ENCODE assay signal across 15 mouse cellular contexts in genomic region chr8:11479591-11479990, GRCm38 (mm10). TPM values are rescaled to one million over a fixed set of nuclear protein-coding genes. Genes with fewer than 3 reads are reported as not detected.
A peak's percentile ranks its signal among the peaks of the same experiment; 100 is the strongest.
DNase-seq lines count a peak whose midpoint lies in the region; ATAC-seq and TF ChIP-seq lines count a peak whose summit lies in the region.
"Had no signal": no experiment of that assay in that cellular context is flagged by ENCODE, and none has a peak within 500 bp of the region (broad histone marks: within the 10 kb centered on the region; RNA-seq: fewer than 3 reads in every experiment).

No protein-coding gene starts in this region.

- H3K27ac ChIP-seq in heart, postnatal 0 days (ENCODE audit: low read depth): peak overlapping the region; percentile 97
- no peak overlapping the region for H3K27ac ChIP-seq in intestine, embryonic 16.5 days (ENCODE audit: low read length)
- H3K27ac ChIP-seq in limb, embryonic 12.5 days: no peak overlapping the region
- H3K27ac ChIP-seq: embryonic facial prominence, embryonic 15.5 days; hindbrain, embryonic 15.5 days; liver, embryonic 14.5 days had no signal

- peak overlapping the region; percentile 79; the same call in 1 of the 2 replicates for H3K9ac ChIP-seq in heart, postnatal 0 days (replicated peaks; ENCODE audit: low read depth, low read length)
- peak overlapping the region; percentile 8; the same call in 1 of the 2 replicates for H3K9ac ChIP-seq in intestine, embryonic 16.5 days (ENCODE audit: low read depth, low read length)
- H3K9ac ChIP-seq in limb, embryonic 12.5 days (replicated peaks): no peak overlapping the region
- H3K9ac ChIP-seq: embryonic facial prominence, embryonic 15.5 days; hindbrain, embryonic 15.5 days; liver, embryonic 14.5 days had no signal

- no peak for TF ChIP-seq CTCF in heart, postnatal 0 days (IDR thresholded peaks at IDR 0.05; ENCODE audit: low read depth)

- H3K4me3 ChIP-seq in heart, postnatal 0 days (ENCODE audit: low read depth, low read length): peak overlapping the region; percentile 73
- H3K4me3 ChIP-seq in intestine, embryonic 16.5 days (ENCODE audit: low read length): no peak overlapping the region
- H3K4me3 ChIP-seq in limb, embryonic 12.5 days (replicated peaks): no peak overlapping the region
- H3K4me3 ChIP-seq: hindbrain, embryonic 15.5 days; myocyte had no signal

- no peak for DNase-seq in heart, postnatal 0 days (ENCODE audit: low spot score)
- no peak for DNase-seq in heart, adult 9 months (ENCODE audit: low spot score in 2 of 2)
- DNase-seq in retina, postnatal 1 day: peak; percentile 44
- DNase-seq in retina, embryonic 14.5 days (ENCODE audit: low spot score): no peak
- DNase-seq in ovary, postnatal 10 days (ENCODE audit: low spot score): no peak
- DNase-seq: adrenal gland, postnatal 14 days; cerebellum, postnatal 36 days; gastrocnemius, postnatal 10 days had no signal

- no peak for TF ChIP-seq EP300 in heart, postnatal 0 days (IDR thresholded peaks at IDR 0.05; ENCODE audit: low read depth)

- no peaks in the 10 kb centered on the region for H3K27me3 ChIP-seq in heart, postnatal 0 days (ENCODE audit: control insufficient read depth, insufficient read depth, low read length)
- no peaks in the 10 kb centered on the region; the same call in 1 of the 2 replicates for H3K27me3 ChIP-seq in intestine, embryonic 16.5 days (replicated peaks; ENCODE audit: control insufficient read depth, insufficient read depth, low read length)
- peaks cover 74% of the 10 kb centered on the region for H3K27me3 ChIP-seq in limb, embryonic 12.5 days

- H3K9me3 ChIP-seq in heart, postnatal 0 days (replicated peaks; ENCODE audit: control insufficient read depth, low read length): no peaks in the 10 kb centered on the region
- H3K9me3 ChIP-seq in intestine, embryonic 16.5 days (ENCODE audit: control insufficient read depth, low read length): no peaks in the 10 kb centered on the region
- H3K9me3 ChIP-seq in limb, embryonic 12.5 days: no peaks in the 10 kb centered on the region
- H3K9me3 ChIP-seq: embryonic facial prominence, embryonic 15.5 days; hindbrain, embryonic 15.5 days had no signal

- WGBS in heart, postnatal 0 days: 22% methylated on average over 14 of the region's 14 CpGs
- 31% methylated on average over 14 of the region's 14 CpGs for WGBS in intestine, embryonic 16.5 days
- 7% methylated on average over 14 of the region's 14 CpGs for WGBS in limb, embryonic 12.5 days

- ATAC-seq in heart, postnatal 0 days (ENCODE audit: insufficient read depth, low read depth): no peak
- ATAC-seq in intestine, embryonic 16.5 days: no peak
- ATAC-seq in limb, embryonic 12.5 days (ENCODE audit: insufficient number of reproducible peaks, insufficient read depth, low FRiP score, low TSS enrichment, low read depth): no peak

- peak overlapping the region; percentile 94 for H3K4me2 ChIP-seq in heart, postnatal 0 days (ENCODE audit: low read depth, low read length)
- H3K4me2 ChIP-seq in intestine, embryonic 16.5 days (ENCODE audit: low read depth, low read length): no peak overlapping the region
- H3K4me2 ChIP-seq in limb, embryonic 12.5 days: peak overlapping the region; percentile 99; the same call in 1 of the 2 replicates

- H3K4me1 ChIP-seq in heart, postnatal 0 days (ENCODE audit: control insufficient read depth, insufficient read depth): peaks cover 21% of the 10 kb centered on the region
- H3K4me1 ChIP-seq in intestine, embryonic 16.5 days (ENCODE audit: control insufficient read depth, insufficient read depth, low read length): peaks cover 27% of the 10 kb centered on the region
- peaks cover 39% of the 10 kb centered on the region for H3K4me1 ChIP-seq in limb, embryonic 12.5 days (replicated peaks)

- H3K36me3 ChIP-seq in heart, postnatal 0 days (replicated peaks; ENCODE audit: control insufficient read depth, insufficient read depth, low read length): no peaks in the 10 kb centered on the region
- no peaks in the 10 kb centered on the region for H3K36me3 ChIP-seq in intestine, embryonic 16.5 days (ENCODE audit: control insufficient read depth, insufficient read depth, low read length)
- no peaks in the 10 kb centered on the region for H3K36me3 ChIP-seq in limb, embryonic 12.5 days
- H3K36me3 ChIP-seq: embryonic facial prominence, embryonic 15.5 days; hindbrain, embryonic 15.5 days had no signal

RNA-seq across cellular contexts. Expression of gene Rab20, which starts 1.1 kb away (rescaled TPM):
- total RNA-seq in heart, postnatal 0 days (2014; rRNA removed; ENCODE audit: low replicate concordance): 84.5 and 121 TPM in 2 replicates
- polyA plus RNA-seq in heart, postnatal 0 days (2015; fragmentation: Nextera tagmentation; extraction: Ambion mirVana): 52.0 and 56.1 TPM in 2 replicates
- polyA plus RNA-seq in intestine, embryonic 16.5 days (2015; fragmentation: Nextera tagmentation; extraction: Ambion mirVana): 25.5 and 27.6 TPM in 2 replicates
- 0.81 and 0.93 TPM in 2 replicates for polyA plus RNA-seq in limb, embryonic 12.5 days (2016; fragmentation: Nextera tagmentation; extraction: Ambion mirVana)
- total RNA-seq: megakaryocyte-erythroid progenitor cell, adult 5-6 weeks had no signal

RNA-seq across cellular contexts. Expression of gene Naxd, which starts 17.7 kb away (rescaled TPM):
- total RNA-seq in heart, postnatal 0 days (2014; rRNA removed; ENCODE audit: low replicate concordance): 71.3 and 71.6 TPM in 2 replicates
- polyA plus RNA-seq in heart, postnatal 0 days (2015; fragmentation: Nextera tagmentation; extraction: Ambion mirVana): 62.7 and 66.3 TPM in 2 replicates
- 96.8 and 105 TPM in 2 replicates for polyA plus RNA-seq in intestine, embryonic 16.5 days (2015; fragmentation: Nextera tagmentation; extraction: Ambion mirVana)
- 116 and 121 TPM in 2 replicates for polyA plus RNA-seq in limb, embryonic 12.5 days (2016; fragmentation: Nextera tagmentation; extraction: Ambion mirVana)

Comparison
In these comparisons a context has a peak if more than half of its experiments do, and no peak if none do; other contexts are left out.
1. RNA of gene Rab20, which starts 1.1 kb away (polyA plus RNA-seq): 52.0 to 56.1 TPM in heart, postnatal 0 days and 25.5 to 27.6 TPM in intestine, embryonic 16.5 days; 0.81 to 0.93 TPM in limb, embryonic 12.5 days; every median in the first group is over 10 times any median in the second.